Mouse (Mus musculus) adipose tissue, adult 10 weeks (tissue): ENCODE data around the gene Lce3a. TPM values are rescaled to one million over a fixed set of nuclear protein-coding genes. Genes with fewer than 3 reads are reported as not detected.

Experiments used
- polyA plus RNA-seq: library from polyadenylated mRNA; stranded (reverse); fragments of 350-450 nt; fragmentation: Illumina TruSeq; extraction: RNeasy Lipid Tissue Mini Kit (QIAGEN cat#74804); gene quantifications from one replicate; pipeline ENCODE4 v1.2.3, GENCODE M21; 2014; ENCODE audit warnings: low read depth, low replicate concordance

The Lce3a gene
- polyA plus RNA-seq, result not detected

GRCm38 (mm10) chr3:92926130-92926529 is at the start of gene Lce3a:
TSS of gene Lce3a (minus strand) at chr3:92926230.

GRCm38 (mm10) chr3:92966761-92967160 is 40.7 kb upstream of the Lce3a start, which contains the start of gene Lce3e:
TSS of gene Lce3e (plus strand) at chr3:92967061.

GRCm38 (mm10) chr3:92957090-92957489 is 31.1 kb upstream of the Lce3a start, which contains the start of gene Lce3d:
TSS of gene Lce3d (plus strand) at chr3:92957390.

GRCm38 (mm10) chr3:92944186-92944585 is 18.2 kb upstream of the Lce3a start, which contains the start of gene Lce3c:
TSS of gene Lce3c (plus strand) at chr3:92944486.

GRCm38 (mm10) chr3:92932679-92933078 is 6.6 kb upstream of the Lce3a start, which contains the start of gene Lce3b:
TSS of gene Lce3b (plus strand) at chr3:92932979.

Other genes starting within 250 kb of the Lce3a start
- gene Lce1c, start 247.0 kb downstream of the Lce3a start, polyA plus RNA-seq, result not detected
- gene Lce1d, start 239.0 kb downstream of the Lce3a start, polyA plus RNA-seq, result not detected
- gene Lce1e, start 217.2 kb downstream of the Lce3a start, polyA plus RNA-seq, result not detected
- gene Lce1f, start 205.9 kb downstream of the Lce3a start, polyA plus RNA-seq, result not detected
- gene Gm38119, start 187.1 kb downstream of the Lce3a start, polyA plus RNA-seq, result not detected
- gene Lce1g, start 173.9 kb downstream of the Lce3a start, polyA plus RNA-seq, result not detected
- not detected for gene Lce1h, start 161.2 kb downstream of the Lce3a start, polyA plus RNA-seq
- not detected for gene Lce1i, start 147.3 kb downstream of the Lce3a start, polyA plus RNA-seq
- not detected for gene Lce1j, start 135.7 kb downstream of the Lce3a start, polyA plus RNA-seq
- not detected for gene Lce1k, start 118.3 kb downstream of the Lce3a start, polyA plus RNA-seq
- gene Kprp, start 99.0 kb downstream of the Lce3a start, polyA plus RNA-seq, result not detected
- gene Lce1l, start 74.9 kb downstream of the Lce3a start, polyA plus RNA-seq, result not detected
- not detected for gene 2310050C09Rik, start 56.0 kb downstream of the Lce3a start, polyA plus RNA-seq
- gene Lce3b, start 6.7 kb upstream of the Lce3a start, polyA plus RNA-seq, result not detected
- not detected for gene Lce3c, start 18.3 kb upstream of the Lce3a start, polyA plus RNA-seq
- gene Lce3d, start 31.2 kb upstream of the Lce3a start, polyA plus RNA-seq, result not detected
- gene Lce3e, start 40.8 kb upstream of the Lce3a start, polyA plus RNA-seq, result not detected
- not detected for gene Lce3f, start 66.0 kb upstream of the Lce3a start, polyA plus RNA-seq
- not detected for gene Crct1, start 89.5 kb upstream of the Lce3a start, polyA plus RNA-seq
- gene Lce1m, start 92.8 kb upstream of the Lce3a start, polyA plus RNA-seq, result not detected
- gene Gm4858, start 142.6 kb upstream of the Lce3a start, polyA plus RNA-seq, result not detected
- gene Crnn, start 218.6 kb upstream of the Lce3a start, polyA plus RNA-seq, result not detected